Mouse (Mus musculus): ENCODE measurements around the gene Adcy9. TPM values are rescaled to one million over a fixed set of nuclear protein-coding genes. Genes with fewer than 3 reads are reported as not detected.

The Adcy9 gene
- total RNA-seq, 2 experiments from 2014 or later = 32.3 to 51.9 TPM

DNA sequence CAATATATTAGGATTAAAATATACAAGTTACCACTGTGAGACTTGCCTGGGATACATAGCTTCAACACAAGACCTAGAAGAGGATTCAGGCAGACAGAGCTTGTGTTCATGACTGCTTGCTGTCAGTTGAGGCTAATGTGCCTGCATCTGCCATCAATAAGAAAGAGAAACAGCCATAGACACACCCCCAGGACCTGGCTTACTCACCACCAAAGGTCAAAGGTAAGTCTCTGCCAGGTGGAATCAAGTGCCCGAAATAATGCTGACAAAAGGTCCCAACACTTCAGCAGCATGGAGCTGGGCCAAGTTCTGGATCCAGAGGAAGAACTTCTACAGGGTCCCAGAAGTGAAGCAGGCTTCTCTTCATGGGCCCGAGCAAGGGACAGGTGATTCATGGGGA, 86.9 kb downstream of the Adcy9 start:
- DNase-seq (ENCODE audit: low spot score in 2 of 2) = no peak

DNA sequence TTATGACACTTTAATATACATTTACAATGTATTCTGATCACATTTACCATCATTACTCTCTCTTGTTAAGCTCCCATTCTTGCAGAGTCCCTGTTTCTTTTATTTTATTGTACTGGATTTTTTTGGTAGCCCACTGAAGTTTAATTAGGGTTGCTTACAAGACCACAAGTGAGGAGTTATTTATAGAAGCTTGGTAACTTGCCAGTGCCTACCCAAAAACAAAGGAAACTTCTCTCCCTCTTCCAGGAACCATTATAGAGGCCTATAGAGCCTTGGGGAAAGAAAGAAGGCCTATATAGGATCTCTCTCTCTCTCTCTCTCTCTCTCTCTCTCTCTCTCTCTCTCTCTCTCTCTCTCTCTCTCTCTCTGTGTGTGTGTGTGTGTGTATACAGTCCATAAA, 93.2 kb downstream of the Adcy9 start:
- DNase-seq (ENCODE audit: low spot score in 2 of 2) = no peak

DNA sequence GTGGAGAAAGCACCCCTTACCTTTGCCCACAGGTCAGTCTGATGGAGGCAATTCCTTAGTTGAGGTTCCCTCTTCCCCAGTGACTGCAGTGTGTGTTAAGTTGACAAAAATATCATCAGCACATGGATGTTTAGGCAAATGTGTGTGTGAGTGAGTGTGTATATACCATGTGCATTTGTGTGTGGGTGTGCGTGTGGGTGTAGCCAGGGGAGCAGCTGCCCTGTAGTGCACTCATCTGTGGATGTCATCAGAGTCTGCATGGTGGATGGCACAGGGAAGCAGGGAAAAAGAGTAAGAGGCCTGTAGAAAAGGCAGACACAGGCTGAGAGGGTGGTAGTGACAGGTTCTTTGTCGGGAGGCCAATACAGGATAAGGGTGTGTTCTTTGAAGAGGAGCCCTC, 94.5 kb downstream of the Adcy9 start:
- peak in 1 of 2 experiments; percentile 12 for DNase-seq (ENCODE audit: low spot score in 2 of 2)

DNA sequence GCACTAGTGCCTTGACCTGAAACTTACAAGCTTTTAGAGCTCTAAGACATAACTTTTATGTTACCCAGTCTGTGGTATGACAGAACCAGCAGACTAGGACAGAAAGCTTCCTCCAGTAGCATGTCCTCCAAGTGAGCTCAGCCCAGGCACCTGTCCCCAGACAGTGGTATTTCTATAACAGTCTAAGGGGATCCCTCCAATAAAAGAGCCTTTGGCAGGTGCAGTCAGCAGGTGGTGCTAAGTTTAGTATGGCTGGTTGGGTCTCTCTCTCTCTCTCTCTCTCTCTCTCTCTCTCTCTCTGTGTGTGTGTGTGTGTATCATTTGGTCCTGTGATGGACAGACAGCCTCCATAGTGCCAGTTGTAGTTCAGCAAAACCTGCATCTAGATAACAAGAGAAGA, 95.3 kb downstream of the Adcy9 start:
- no peak for DNase-seq (ENCODE audit: low spot score in 2 of 2)

DNA sequence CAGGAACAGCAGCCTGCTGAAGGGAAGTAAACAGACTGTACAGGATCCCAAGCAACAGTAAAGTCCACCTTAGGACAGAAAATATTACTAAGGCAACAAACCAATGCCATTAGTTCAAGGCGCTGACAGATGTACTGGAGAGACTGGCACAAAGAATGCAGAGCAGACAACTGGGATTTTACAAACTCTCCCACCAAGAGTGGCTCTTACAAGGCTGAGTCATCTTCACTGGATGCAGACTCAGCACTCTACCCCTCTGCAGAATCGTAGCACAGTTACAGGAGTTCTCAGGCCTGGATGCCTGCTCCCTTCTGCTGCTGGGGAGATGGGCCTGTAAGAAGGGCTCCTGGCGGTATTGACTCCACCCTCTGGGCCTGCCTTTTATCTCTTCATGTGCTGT, 99.4 kb downstream of the Adcy9 start:
- DNase-seq (ENCODE audit: low spot score in 2 of 2) = no peak

DNA sequence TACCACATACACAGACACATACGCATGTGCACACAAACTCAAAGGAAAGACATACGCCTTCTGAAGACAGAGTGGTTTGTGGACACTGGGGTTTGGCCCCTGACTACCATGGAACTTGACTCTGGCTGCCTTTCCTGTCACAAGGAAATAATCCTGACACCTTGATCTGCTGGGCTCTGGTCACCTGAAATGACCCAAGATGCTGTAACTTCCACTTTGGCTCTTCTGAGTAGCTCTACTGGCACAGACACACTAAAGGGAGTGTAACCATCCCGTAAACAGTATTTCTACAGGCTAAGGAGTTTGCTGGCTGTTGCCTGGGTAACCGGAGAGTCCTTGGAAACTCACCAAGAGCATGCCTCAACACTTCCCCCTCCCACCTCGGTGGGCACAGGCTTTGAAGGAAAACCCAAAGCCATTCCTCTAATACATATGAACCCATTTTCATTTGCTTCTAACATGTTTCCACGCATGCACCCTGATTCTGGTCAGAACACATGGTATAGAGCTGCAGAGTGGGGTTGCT, 102.2 kb downstream of the Adcy9 start:
- no peak for DNase-seq (ENCODE audit: low spot score in 2 of 2)

DNA sequence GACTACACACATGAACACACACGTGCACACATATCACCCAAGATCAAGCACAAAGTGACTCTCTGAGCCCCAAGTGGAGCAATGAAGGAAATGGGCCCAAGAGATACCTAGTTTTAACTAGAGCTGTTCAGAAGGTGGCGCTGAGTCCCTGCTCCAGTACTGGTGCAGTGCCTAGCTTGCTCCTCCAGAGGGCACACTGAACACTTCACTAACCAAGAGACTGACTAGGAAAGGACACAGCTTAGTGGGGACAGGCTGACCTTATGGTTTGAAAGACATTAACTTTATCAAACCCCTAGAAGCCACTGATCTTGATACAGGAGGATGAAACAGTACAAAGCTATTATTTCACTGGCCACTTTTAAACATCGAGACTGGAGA, 104.2 kb downstream of the Adcy9 start:
- DNase-seq (ENCODE audit: low spot score in 2 of 2) = peak; percentile 72 to 75

DNA sequence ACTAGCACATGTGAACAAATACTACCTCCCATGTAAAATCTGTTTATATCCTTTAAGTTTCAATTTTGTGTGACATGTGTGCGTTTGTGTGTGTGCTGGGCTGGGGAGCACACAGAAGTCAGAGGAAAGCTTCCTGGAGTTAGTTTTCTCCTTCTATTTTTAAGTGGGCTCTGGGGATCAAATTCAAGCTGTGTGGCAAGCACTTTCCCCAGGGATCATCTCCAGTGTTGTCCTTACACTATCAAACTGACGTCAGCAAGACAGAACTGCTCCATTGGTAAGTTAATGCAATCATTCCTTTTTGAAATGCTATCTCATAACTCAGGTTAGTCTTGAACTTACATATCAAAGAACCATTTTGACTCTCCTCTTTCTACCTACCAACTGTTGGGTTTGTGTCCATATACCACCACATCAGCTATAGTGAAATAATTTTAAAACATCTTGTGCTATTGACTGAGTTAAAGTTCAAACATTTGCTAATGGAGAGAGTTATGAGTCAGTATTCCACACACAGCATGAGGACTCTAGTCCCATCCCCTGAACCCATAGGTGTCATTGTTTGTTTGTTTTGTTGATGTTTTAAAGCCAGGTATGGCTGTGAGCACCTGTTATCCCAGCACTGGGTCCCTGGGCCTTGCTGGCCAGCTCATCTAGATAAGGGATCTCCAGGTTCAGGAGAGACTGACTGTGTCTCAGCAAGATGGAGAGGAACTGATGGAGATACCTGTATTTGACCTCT, 104.8 kb downstream of the Adcy9 start:
- DNase-seq (ENCODE audit: low spot score in 2 of 2) = no peak

DNA sequence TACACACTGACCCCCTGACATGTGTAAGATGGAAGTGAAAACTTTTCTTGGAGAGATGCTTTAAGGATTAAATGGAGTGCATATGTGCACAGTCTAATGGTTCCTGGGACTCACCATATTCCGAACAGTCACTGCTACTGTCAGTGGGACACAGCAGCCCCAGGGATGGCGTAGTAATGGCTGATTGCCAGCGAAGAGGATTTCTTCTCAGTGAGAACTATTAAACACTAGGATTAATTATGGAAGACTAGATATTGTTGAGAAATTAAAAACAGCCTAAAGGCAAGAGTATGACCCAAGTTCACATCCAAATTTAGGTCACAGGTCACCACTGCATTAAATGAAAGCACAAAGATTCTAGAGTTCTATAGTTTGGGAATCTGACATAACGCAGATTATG, 105.4 kb downstream of the Adcy9 start:
- DNase-seq (ENCODE audit: low spot score in 2 of 2) = no peak

DNA sequence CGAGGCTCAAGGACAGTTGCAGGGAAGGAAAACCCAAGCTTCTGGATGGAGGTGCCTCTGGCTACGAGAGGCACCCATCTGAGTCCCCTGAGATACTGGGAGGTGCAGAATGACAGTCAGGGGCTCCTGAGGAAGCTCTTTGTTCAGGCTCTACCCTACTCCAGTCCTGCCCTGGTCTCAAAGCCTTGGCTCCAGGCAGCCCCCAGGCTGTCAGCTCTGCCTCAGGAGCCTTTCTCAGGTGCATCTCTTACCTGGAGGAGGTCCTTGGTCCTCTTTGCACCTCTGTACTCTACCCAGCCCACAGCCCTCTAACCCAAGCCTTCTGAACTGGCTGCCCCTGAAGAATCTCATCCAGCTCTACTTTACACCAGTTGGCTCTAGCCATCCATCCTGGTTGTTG, 108.3 kb downstream of the Adcy9 start:
- DNase-seq (ENCODE audit: low spot score in 2 of 2) = peak in 1 of 2 experiments; percentile 13

DNA sequence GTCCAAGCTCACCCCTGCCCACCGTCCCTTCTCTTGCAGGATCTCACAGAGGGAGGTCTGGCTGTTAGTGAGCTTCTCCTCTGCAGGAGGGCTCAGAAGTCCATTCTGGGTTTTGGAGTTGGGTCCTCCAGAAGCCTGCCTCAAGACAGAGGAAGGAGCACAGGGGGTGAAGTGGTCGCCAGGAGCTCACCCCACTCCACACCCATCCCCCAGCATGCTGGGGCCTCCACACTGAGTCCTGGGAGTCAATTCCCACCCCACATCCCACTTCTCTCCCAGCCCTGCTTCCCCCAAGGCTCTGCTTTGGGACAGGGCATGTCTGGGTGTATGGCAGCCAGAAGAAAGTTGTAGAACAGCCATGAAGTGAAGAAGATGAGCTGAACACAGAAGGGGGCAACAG, 108.7 kb downstream of the Adcy9 start:
- DNase-seq (ENCODE audit: low spot score in 2 of 2) = no peak

DNA sequence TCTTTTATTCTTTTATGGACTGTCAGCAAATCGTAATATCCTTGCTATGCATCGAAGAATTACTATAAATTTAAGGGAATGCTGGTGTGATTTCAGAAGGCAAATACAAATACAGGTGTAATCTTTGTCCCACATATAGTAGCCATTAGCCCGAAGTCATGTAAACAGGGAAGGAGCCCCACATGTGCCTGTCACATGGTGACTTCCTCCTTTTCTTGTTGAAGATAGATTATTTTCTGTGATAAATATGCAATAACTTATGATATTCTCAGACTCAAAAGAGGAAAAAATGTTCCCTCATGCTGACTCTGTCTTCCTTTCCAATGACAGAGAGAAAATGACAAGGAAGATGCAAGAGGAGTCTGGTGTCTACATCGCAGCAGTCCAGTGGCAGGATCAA, 112.5 kb downstream of the Adcy9 start:
- no peak for DNase-seq (ENCODE audit: low spot score in 2 of 2)

DNA sequence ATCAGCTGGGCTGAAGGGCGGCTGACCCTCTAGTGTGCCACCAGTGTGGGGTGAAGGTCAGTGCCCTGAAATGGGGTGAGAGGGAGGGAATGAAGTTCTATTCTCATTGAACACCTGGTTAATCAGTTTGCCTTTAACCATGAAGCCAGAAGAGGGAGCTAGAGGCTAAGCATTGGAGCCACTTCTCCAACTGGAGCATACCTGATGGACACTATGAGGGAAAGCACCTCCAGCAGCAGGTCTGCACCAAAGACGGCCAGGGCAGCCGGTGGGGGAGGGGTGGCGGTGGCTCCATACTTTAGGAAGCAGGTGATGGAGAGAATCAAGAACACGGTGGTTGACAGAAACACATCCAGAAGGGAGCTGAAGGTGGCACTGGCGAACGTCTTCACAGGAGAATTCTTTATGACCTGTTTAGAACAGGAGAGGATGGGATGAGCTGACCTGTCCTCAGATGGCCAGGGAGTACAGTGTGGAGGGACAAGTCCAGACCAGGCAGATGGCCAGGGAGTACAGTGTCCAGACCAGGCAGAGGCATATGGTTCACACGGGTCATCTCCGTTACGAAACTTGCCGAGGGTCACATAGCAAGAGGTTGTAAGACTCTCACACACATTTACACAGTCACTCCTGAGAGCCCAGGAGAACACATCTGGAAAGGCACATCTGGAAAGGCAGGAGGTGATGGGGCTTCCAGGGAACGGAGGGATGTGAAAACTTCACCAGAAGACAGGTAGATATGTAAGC, 115.9 kb downstream of the Adcy9 start:
- no peak for DNase-seq (ENCODE audit: low spot score in 2 of 2)

DNA sequence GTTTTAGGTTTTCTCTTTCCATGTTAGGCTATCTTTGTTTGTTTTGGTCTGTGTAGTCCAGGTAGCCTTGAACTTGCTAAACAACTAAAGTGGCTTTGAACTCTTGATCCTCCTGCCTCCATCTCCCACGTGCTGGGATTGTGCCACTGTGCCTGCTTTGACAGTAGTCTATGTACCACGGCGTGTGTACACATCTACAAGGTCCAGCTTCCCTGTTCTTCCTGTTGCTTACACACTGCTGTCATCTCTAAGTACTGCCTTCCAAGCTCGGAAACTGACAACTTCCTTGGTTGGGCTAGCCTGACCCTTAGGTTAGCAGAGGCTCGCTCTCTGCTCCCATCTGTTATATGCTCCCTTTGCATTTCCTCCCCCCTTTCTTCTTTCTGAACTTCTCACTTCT, 116.7 kb downstream of the Adcy9 start:
- no peak for DNase-seq (ENCODE audit: low spot score in 2 of 2)

DNA sequence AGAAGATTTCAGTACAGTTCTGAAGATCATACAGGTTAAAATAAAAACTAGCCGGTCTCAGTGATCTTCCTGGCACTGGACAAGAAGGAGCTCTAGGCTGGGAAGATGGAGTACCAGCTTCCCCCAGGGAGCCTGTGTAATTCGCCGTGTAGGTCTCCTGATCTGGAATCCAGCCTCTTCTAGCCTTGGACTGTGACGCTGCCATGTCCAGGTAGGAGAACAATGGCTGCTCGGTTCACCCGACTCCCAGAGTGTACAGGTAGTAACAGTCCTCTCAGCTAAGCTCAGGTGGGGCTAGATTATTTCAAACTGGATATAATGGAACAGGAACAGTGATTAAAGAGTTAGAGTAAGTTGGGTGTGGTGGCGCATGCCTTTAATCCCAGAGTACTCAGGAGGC, 120.0 kb downstream of the Adcy9 start:
- DNase-seq (ENCODE audit: low spot score in 2 of 2) = no peak

DNA sequence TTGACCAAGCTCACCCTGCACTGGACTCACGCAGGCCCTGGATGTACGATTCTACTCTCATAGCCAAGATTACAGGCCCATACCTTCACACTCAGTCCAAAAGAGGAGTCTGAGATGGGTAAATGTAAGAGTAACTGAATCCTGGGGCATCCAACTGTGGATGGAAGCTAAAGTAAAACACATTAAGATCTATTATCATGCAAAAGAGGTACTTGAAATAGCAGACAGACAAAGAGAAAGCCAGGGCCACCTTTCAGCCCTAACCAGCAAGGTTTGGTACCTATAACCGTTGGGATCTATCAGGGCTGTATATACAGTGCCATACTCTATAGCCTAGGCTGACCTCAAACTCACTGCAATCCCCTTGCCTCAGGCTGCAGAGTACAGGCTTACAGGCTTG, 127.0 kb downstream of the Adcy9 start:
- no peak for DNase-seq (ENCODE audit: low spot score in 2 of 2)

DNA sequence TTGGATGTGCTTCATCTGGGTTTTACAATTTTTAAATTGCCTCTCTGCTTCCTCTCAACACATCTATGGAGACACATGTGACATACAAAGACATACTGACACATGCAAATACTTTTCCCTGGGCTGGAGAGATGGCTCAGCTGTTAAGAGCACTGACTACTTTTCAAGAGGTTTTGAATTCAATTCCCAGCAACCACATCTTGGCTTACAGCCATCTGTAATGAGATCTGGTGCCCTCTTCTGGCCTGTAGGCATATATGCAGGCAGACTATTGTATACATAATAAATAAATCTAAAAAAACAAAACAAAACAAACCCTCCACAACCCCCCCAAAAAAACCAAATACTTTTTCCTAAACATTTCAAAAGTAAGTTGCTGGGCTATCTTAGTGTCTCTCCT, 130.8 kb downstream of the Adcy9 start:
- no peak for DNase-seq (ENCODE audit: low spot score in 2 of 2)

DNA sequence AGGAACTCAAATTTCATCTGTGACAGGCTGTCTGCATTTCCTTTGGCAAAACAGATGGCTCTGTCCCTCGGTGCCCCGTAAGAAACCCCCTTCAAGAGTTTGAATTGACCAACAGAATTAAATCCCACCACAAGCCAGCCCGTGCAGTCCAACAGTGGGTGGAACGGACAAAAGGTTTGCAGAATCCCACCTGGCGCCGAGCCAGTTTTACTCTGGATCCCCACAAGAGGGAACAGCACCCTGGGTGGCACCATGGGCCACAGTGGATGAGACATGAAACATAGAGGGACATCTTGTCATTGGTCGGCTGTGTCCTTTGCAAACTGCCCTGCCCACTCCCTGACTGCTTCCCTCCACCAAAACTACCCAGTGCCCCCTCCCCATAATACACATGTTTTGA, 133.7 kb downstream of the Adcy9 start:
- no peak for DNase-seq (ENCODE audit: low spot score in 2 of 2)

DNA sequence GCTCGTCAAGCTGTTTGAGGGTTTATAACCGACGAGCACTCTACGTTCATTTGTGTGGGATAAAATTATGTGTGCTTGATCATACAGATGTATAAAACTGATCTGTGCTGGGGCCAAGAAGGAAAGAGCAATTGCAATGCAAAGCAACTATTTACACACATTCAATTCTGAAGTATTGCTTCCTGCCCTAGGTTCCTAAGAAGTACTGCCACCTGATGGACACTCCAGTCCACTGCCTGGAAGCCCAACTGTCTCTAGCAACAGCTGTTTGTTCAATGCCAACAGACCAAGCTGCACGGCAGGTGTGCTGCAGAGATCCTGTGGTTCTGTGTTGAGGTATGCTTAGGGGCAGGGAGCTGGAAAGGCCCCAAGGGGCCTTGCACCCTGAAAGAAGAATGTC, 135.0 kb downstream of the Adcy9 start:
- no peak for DNase-seq (ENCODE audit: low spot score in 2 of 2)

DNA sequence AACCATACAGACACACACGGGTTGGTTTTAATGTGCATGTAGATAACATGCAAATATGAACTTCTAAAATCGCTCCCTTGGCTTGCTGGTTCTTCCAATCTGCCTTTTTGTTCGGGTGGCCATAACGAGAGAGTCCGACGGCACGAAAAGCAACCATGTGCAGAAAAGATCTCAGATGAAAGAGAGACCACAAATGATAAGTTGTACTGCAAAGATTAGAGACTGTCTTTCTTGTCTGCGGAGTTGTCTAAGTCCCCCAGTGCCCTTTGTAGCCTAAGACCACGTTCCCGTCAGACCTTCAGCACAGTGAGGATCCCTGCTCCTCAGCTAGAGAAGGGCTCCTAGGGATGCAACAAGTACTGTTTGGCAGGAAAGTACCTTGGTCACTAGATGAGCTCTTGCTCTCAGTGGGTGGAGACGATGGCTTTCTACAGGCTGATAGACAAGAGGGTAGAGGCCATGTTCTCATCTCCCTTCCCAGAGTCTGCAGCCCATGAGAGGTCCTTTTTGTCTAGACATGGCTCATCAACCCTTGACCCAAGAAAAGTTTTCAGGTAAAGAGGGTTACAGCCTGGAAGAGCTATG, 136.9 kb downstream of the Adcy9 start:
- no peak for DNase-seq (ENCODE audit: low spot score in 2 of 2)

DNA sequence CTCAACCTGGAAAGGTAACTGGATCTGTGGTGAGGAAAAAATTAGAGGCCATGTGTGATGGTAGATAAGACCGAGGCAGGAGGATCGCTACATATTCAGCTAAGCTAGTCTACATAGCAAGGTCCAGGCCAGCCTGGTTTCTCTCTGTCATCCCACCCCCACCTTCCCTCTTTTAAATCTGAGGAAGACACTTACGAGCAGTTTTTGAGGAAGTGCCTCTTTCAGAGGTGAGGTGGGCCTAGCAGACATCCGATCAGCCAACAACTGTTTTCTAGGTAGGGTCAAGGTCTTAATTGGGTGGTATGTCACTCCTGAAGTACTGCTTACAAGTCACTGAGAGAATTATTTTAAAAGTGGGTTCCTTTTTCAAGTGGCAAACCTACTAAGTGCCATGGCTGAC, 138.8 kb downstream of the Adcy9 start:
- DNase-seq (ENCODE audit: low spot score in 2 of 2) = no peak

DNA sequence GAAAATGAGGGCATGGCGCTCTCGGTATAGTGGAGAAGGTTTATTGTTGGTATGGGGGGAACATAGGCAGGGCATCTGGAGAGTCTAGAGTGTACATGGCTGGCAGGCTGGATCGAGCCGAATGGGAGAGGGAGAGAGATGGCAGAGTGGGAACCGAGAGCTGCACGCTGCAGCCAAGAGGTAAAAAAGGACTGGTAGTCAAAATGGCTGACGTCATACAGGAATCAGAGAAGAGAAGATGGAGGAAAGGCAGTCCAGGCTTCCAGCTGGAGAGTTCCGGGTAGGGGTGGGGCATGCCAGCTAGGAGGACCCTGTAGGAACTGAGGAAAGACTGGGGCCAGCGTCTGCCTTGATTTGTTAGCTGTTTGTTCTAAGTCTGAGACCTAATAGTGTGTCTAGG, 139.3 kb downstream of the Adcy9 start:
- no peak for DNase-seq (ENCODE audit: low spot score in 2 of 2)

Data from adrenal gland, adult 18-20 months (tissue).